In the genomic region with DNA sequence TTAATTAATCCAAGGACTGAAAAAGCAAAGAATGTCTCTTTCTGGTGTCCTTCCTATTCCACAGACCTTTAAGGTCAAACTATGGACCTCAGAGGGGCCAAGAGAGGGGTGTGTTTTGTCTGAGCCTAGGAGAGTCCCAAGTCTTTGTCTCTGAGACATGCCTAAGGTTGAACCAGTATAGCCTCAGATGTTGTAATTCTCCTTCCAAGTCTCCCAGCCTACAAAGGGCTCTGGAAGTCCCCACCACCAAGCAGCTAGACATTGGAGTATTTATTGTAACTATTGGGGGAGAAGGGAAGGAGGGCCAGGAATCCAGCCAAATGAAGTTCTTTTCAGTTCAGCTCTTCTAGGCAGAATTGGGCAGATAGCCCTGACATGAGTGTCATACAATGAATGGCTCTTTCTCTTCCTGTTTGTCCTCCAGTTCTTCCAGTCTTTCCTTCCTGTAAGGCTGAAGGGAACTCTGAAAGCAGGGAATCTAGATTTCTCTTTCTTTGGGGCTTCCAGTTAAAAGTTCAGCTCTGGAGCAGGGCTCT, we compare ENCODE assay signal across 23 mouse cellular contexts.
DNase-seq lines count a peak whose midpoint lies in the region; ATAC-seq lines count a peak whose summit lies in the region.
"Had no signal": no experiment of that assay in that cellular context is flagged by ENCODE, and none has a peak within 500 bp of the region (broad histone marks: within the 10 kb centered on the region; RNA-seq: fewer than 3 reads in every experiment).

No protein-coding gene starts in this region.

- DNase-seq in hindbrain, embryonic 14.5 days (ENCODE audit: low spot score), result no peak
- DNase-seq in lung, adult 18-20 months, result no peak
- DNase-seq in midbrain, embryonic 11.5 days (ENCODE audit: low spot score, missing footprints), result peak; percentile 10
- DNase-seq in midbrain, embryonic 14.5 days, result no peak
- DNase-seq in lung, postnatal 14 days, result peak; percentile 13
- DNase-seq in thymus, postnatal 14 days, result no peak
- DNase-seq: adrenal gland, postnatal 14 days; B cell, adult 2 months; cerebellum, adult 18-20 months; cerebellum, adult 9-11 months; cerebellum, postnatal 36 days; forebrain, postnatal 0 days; gastrocnemius, postnatal 14 days; heart, adult 2 months; heart, postnatal 14 days had no signal

- H3K4me2 ChIP-seq in hindbrain, embryonic 13.5 days, result no peak overlapping the region
- H3K4me2 ChIP-seq in hindbrain, embryonic 14.5 days (replicated peaks), result no peak overlapping the region
- H3K4me2 ChIP-seq in lung, embryonic 15.5 days, result no peak overlapping the region
- H3K4me2 ChIP-seq in midbrain, embryonic 11.5 days, result no peak overlapping the region
- H3K4me2 ChIP-seq in midbrain, embryonic 14.5 days (ENCODE audit: low read length), result no peak overlapping the region
- H3K4me2 ChIP-seq: embryonic facial prominence, embryonic 13.5 days; forebrain, embryonic 12.5 days; heart, embryonic 11.5 days; heart, embryonic 15.5 days had no signal

- H3K27me3 ChIP-seq in hindbrain, embryonic 13.5 days, result 0 out of 2 replicates have a peak, but pooled peaks cover 4% of the 10 kb centered on the region
- no peaks in the 10 kb centered on the region for H3K27me3 ChIP-seq in hindbrain, embryonic 14.5 days (ENCODE audit: control insufficient read depth, insufficient read depth, low read length)
- no peaks in the 10 kb centered on the region for H3K27me3 ChIP-seq in lung, embryonic 15.5 days
- H3K27me3 ChIP-seq in midbrain, embryonic 11.5 days (ENCODE audit: control insufficient read depth, insufficient read depth, low read length), result no peaks in the 10 kb centered on the region
- no peaks in the 10 kb centered on the region for H3K27me3 ChIP-seq in midbrain, embryonic 14.5 days (ENCODE audit: control insufficient read depth, insufficient read depth, low read length)
- H3K27me3 ChIP-seq: embryonic facial prominence, embryonic 13.5 days; forebrain, embryonic 12.5 days; heart, embryonic 15.5 days had no signal

- no peak overlapping the region for H3K9ac ChIP-seq in hindbrain, embryonic 13.5 days
- H3K9ac ChIP-seq in hindbrain, embryonic 14.5 days, result no peak overlapping the region
- H3K9ac ChIP-seq in lung, embryonic 15.5 days, result no peak overlapping the region
- H3K9ac ChIP-seq in midbrain, embryonic 11.5 days (ENCODE audit: low read length), result no peak overlapping the region
- no peak overlapping the region for H3K9ac ChIP-seq in midbrain, embryonic 14.5 days (replicated peaks; ENCODE audit: low read length)
- H3K9ac ChIP-seq: embryonic facial prominence, embryonic 13.5 days; forebrain, embryonic 12.5 days; forebrain, postnatal 0 days; heart, embryonic 15.5 days had no signal

- 0 out of 2 replicates have a peak overlapping the region, but pooled peaks have one; percentile 83 for H3K27ac ChIP-seq in hindbrain, embryonic 13.5 days
- H3K27ac ChIP-seq in hindbrain, embryonic 14.5 days, result no peak overlapping the region
- peak overlapping the region; percentile 10; the same call in 1 of the 2 replicates for H3K27ac ChIP-seq in lung, embryonic 15.5 days
- no peak overlapping the region for H3K27ac ChIP-seq in midbrain, embryonic 11.5 days (ENCODE audit: low read depth, low read length)
- H3K27ac ChIP-seq in midbrain, embryonic 14.5 days (replicated peaks; ENCODE audit: low read depth, low read length), result no peak overlapping the region
- H3K27ac ChIP-seq: embryonic facial prominence, embryonic 13.5 days; forebrain, embryonic 12.5 days; heart, adult 2 months; heart, embryonic 15.5 days had no signal

- no peaks in the 10 kb centered on the region for H3K36me3 ChIP-seq in hindbrain, embryonic 13.5 days
- H3K36me3 ChIP-seq in hindbrain, embryonic 14.5 days (replicated peaks; ENCODE audit: control insufficient read depth, insufficient read depth), result no peaks in the 10 kb centered on the region
- H3K36me3 ChIP-seq in lung, embryonic 15.5 days, result no peaks in the 10 kb centered on the region
- no peaks in the 10 kb centered on the region for H3K36me3 ChIP-seq in midbrain, embryonic 11.5 days (ENCODE audit: control insufficient read depth, insufficient read depth, low read length)
- no peaks in the 10 kb centered on the region for H3K36me3 ChIP-seq in midbrain, embryonic 14.5 days (ENCODE audit: control insufficient read depth, insufficient read depth, low read length)
- H3K36me3 ChIP-seq: embryonic facial prominence, embryonic 13.5 days; forebrain, embryonic 12.5 days; G1E; heart, embryonic 15.5 days had no signal

- H3K4me3 ChIP-seq in hindbrain, embryonic 13.5 days, result no peak overlapping the region
- no peak overlapping the region for H3K4me3 ChIP-seq in hindbrain, embryonic 14.5 days (replicated peaks; ENCODE audit: low read length)
- no peak overlapping the region for H3K4me3 ChIP-seq in lung, embryonic 15.5 days
- H3K4me3 ChIP-seq in midbrain, embryonic 11.5 days (ENCODE audit: low read depth, low read length), result no peak overlapping the region
- no peak overlapping the region for H3K4me3 ChIP-seq in midbrain, embryonic 14.5 days (replicated peaks; ENCODE audit: low read depth, low read length)
- H3K4me3 ChIP-seq: embryonic facial prominence, embryonic 13.5 days; forebrain, embryonic 12.5 days; heart, adult 2 months; heart, embryonic 15.5 days had no signal

- H3K4me1 ChIP-seq in hindbrain, embryonic 13.5 days (replicated peaks), result peaks cover 17% of the 10 kb centered on the region
- no peaks in the 10 kb centered on the region for H3K4me1 ChIP-seq in hindbrain, embryonic 14.5 days (replicated peaks; ENCODE audit: control insufficient read depth, insufficient read depth, low read length)
- no peaks in the 10 kb centered on the region for H3K4me1 ChIP-seq in lung, embryonic 15.5 days
- no peaks in the 10 kb centered on the region for H3K4me1 ChIP-seq in midbrain, embryonic 11.5 days (ENCODE audit: control insufficient read depth, insufficient read depth, low read length)
- peaks cover 9% of the 10 kb centered on the region for H3K4me1 ChIP-seq in midbrain, embryonic 14.5 days (ENCODE audit: control insufficient read depth, insufficient read depth, low read length)
- H3K4me1 ChIP-seq: embryonic facial prominence, embryonic 13.5 days; heart, embryonic 15.5 days had no signal

- ATAC-seq in hindbrain, embryonic 13.5 days (ENCODE audit: low FRiP score), result no peak
- no peak for ATAC-seq in hindbrain, embryonic 14.5 days (ENCODE audit: low FRiP score)
- peak; percentile 53; the same call in 1 of the 2 replicates for ATAC-seq in lung, embryonic 15.5 days (ENCODE audit: borderline replicate concordance, extremely low read depth, low FRiP score, low TSS enrichment)
- ATAC-seq in midbrain, embryonic 11.5 days (ENCODE audit: low FRiP score), result no peak
- no peak for ATAC-seq in midbrain, embryonic 14.5 days (ENCODE audit: low FRiP score, low TSS enrichment)
- ATAC-seq: CD4-positive, CD25-positive, alpha-beta regulatory T cell, adult 4 months; forebrain, postnatal 0 days had no signal

- no peaks in the 10 kb centered on the region for H3K9me3 ChIP-seq in hindbrain, embryonic 13.5 days
- H3K9me3 ChIP-seq in hindbrain, embryonic 14.5 days (ENCODE audit: control insufficient read depth, low read length), result no peaks in the 10 kb centered on the region
- H3K9me3 ChIP-seq in lung, embryonic 15.5 days, result no peaks in the 10 kb centered on the region
- no peaks in the 10 kb centered on the region for H3K9me3 ChIP-seq in midbrain, embryonic 11.5 days (ENCODE audit: control insufficient read depth, low read length)
- no peaks in the 10 kb centered on the region for H3K9me3 ChIP-seq in midbrain, embryonic 14.5 days (ENCODE audit: control insufficient read depth, low read length)
- H3K9me3 ChIP-seq: embryonic facial prominence, embryonic 13.5 days; forebrain, embryonic 12.5 days; heart, embryonic 15.5 days had no signal

Comparison
In these comparisons a context has a peak if more than half of its experiments do, and no peak if none do; other contexts are left out.
1. H3K27ac ChIP-seq: peak in hindbrain, embryonic 13.5 days (single experiment) and lung, embryonic 15.5 days (single experiment); none in hindbrain, embryonic 14.5 days (single experiment), midbrain, embryonic 11.5 days (single experiment) and midbrain, embryonic 14.5 days (single experiment).
2. DNase-seq: peak in midbrain, embryonic 11.5 days (single experiment) and lung, postnatal 14 days (single experiment); none in hindbrain, embryonic 14.5 days (single experiment), lung, adult 18-20 months (0 of 2), midbrain, embryonic 14.5 days (single experiment) and thymus, postnatal 14 days (single experiment).